Mouse (Mus musculus) layer of hippocampus, postnatal 14 days (tissue): ENCODE measurements at regions not wholly inside any gene's neighbourhood (a gene's known extent, or its start where the extent isn't known, plus 50 kb on each side); places are given as distances from the start of the nearest gene placed in this dataset.
A peak's percentile ranks its signal among the peaks of the same experiment; 100 is the strongest.

ENCODE experiments used
- DNase-seq, 2 experiments: peaks; one replicate each; pipeline ENCODE4 v3.0.0; 2021 to 2022; ENCODE audit warnings: low spot score in 2 of 2, mixed read lengths in 1 of 2

DNA sequence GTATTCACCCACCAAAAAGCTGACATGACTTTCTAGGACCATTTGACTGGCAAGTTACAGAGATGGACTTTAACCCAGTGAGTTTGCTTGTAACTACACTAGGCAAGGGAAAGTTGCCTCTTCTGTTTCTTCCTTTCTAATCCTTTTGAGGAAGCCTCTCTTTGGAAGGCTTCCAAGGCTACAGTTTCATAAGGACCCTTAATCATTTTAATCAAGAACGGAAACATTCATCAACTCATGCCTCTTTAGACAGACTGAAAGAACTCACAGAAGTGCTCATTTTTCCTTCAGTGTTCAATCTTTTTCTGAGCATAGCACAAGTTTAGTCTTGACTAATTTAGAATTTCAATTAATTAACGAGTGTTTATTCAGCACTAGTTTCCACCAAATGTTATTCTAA lies 84.2 kb downstream of the Ddx1 start:
- DNase-seq = no peak

DNA sequence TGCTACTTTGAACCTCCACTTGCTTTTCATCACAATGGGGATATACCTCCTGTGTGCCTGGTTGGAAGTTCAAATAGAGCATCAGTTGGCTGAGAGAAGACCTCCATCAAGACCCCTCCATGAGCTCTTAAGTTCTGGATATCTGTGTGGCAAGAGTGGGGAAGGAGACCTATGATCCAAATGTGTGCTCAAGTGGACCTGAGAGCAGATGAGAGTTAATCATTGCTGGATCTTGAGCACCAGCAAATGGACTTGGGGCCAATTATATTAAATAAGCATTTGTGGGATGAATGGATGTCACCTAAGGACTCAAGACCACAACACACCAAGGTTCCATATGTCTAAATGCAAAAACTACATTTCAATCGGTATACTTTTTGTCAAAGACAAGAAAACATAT lies 88.0 kb downstream of the Ddx1 start:
- no peak for DNase-seq

DNA sequence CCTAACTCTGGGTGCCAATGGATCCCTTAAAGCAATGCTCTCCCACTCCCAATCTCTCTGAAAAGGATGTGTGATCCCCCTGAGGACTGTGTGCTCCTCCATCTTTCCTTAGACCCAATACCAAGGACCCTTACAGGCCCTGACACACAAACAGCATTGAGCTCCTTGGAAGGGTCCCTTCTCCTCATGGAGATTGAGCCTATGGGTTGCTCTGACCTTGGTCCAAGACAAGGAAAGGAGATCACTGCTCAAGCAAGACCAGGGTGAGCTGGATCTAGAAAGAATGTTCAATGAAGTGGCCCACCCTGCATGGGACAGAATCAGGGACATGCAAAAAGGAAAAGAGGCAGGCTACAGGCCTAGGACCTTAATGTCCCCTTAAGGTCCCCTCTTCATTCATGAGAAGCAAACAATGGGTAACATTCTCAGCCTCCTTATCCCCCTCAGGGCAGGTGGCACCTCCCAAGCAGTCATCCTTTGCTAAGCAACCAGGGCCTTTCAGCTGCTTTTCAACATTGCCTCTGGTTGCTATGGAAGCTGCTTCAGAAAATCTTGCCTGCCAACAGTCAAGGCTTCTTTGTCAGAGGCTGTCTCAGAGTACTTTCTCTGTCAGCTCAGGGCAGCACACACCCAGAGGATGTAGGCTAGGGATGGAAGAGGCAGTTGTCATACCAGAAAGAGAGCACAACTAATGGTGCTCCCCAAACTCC lies 89.5 kb downstream of the Ddx1 start:
- peak; percentile 46 to 49 for DNase-seq

DNA sequence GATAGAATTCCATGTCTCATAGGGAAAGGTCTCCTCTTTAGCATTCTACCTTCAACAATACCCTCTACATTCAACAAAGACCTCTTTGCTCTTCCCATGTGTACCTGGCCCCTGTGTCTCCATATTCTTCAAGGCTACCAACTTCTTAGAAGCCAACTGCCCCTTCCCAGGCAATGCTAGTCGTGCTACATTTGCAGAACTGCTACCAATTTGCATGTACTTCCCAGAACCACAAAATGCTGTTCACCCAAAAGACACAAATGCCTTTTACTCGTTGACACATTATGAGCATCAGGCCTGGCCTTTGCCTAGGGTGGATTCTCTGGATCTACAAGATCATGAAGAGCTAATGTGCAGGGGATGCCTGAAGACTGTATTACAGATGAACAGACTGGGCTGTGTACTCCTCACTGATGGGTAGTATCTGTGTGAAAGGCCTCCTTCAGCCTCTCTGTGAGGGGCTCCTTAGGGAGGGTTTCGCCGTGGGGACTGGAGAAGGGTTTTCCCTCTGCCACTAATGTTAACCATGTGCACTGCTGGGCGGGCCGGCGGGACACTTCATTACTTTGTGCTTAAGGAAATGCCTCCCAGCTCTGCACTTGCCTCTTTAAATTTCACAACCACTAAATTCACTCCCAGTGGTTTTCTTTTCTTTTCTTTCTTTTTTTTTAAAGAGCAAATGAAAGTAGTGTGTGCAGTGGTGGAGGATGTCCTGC lies 91.2 kb downstream of the Ddx1 start:
- no peak for DNase-seq

DNA sequence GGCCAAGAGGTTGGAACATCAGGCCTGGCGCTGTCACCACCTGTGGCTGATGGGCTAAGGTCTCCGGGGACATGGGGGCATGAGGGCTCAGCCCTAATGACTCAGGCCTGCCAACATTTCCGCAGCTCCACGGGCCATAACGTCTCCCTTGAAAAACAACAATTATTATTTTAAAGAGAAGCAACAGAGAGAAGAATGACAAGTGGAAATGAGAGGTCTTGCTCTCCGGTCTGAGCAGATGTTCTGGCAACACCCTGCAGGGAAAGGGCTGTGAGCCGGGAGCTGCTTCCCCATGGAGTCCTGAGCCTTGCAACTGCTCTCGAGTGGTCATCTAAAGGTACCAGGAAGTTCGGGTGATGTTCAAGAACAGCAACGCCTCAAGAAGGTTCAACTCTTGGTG lies 91.9 kb downstream of the Ddx1 start:
- DNase-seq = no peak

DNA sequence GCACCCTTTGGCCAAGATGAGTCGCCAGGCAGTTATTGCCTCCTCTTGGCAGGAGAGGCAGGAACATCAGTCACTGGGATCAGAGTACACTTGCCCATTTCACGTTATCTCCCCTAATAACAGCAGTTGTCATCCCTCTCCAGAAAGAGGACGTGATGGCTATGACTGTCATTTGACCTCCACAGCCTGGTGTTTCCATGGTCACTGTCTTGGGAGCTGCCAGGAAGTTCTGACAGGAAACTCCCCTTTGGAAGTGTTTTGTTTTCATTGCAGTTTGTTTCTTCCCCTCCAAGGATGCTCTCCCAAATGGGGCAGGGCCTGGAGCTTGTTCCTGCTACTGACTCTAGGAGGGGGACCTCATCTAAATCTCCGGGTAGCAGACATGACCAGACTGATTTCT lies 98.3 kb downstream of the Ddx1 start:
- no peak for DNase-seq

DNA sequence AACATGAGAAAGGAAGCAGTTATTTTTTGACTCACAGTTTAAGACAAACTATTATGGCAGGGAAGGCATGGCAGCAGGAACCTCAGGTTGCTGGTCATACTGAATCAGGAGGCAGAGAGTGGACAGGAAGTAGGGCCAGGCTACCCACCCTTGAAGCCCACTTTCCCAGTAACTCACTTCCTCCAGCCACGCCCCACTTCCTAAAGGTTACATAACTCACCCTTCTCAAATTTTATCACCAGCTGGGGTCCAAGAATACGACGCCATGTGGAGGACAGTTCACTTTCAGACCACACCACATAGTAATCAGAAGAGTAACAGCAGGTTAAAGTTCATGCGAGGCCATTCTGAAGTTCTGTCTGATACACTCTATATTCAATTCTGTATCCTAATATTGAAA lies 101.8 kb downstream of the Ddx1 start:
- DNase-seq = no peak

DNA sequence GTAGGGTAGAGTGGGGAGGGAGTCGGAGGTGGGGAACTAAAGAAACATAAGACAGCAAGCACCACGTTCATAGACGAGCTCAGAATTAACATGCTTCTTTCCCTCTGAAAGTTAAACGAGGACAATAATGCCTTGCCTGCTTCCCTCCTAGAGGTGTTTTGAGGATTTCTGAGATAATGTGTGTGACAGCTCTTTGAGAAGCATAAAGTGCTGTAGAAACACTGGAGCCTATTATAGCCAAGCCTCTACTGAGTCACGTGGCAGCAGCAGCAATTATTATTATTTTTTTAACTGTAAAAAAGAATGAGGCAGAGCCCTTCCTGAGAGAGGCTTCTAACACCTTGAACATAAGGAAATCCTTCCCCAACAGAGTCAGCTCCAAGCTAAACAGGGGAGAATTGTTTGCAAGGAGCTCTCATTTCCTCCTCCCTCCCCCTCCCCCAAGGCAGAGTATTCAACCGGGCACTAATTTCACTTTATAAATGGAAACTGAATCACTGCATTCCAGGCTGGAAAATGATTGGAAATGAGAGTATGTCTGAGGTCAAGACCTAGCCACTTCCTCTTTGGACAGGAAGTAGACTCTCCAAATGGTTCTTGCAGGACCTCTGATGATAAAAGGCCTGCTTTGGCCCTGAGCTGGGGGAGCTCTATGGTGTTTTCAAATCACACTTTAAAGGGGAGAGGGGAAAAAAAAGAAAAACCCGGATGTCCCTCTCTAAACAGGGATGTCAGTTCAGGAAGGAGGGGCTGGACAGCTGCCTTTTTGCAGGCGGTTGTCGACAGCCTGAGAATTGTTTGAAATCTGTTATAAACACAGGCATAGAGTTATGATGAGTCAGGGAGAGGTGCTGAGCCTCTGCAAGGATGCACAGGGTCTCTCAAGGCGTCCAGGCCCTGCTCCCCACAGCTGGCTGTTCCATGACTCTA lies 103.6 kb downstream of the Ddx1 start:
- DNase-seq = no peak

DNA sequence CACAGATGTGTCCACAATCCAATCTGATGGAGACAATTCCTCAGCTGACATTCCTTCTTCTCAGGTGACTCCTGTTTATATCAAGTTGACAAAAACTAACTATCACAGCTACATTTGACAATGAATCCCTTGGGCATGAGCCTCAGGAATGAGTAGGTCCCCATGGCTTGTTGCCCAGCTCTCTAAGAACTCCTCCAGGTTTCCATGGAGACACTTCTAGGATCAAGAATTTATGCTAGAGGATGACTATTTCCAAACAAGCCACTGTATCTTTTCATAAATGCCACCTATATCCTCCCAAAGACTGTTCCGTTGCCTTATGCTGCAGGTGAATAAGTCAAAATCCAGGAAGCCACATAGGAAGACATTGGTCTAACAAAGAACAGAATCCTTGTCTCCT lies 104.3 kb downstream of the Ddx1 start:
- no peak for DNase-seq

DNA sequence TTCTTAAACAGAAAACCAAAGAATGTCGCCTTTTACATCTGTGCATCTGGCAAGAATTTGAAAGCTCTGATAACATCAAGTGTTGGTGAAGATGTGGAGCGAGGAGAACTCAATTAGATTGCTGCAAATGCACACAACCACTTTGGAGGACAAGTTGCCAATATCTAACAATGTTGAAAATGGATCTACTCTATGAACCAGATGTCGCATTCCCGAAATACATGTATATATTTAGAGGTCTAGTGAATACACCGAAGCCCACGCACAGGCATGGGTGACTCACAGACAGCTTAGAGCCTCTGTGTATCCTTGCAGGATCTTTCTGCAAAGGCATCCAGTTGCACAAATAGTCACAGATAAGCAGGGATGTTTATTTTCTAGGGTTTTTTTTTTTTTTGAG lies 108.4 kb downstream of the Ddx1 start:
- peak in 1 of 2 experiments; percentile 33 for DNase-seq

DNA sequence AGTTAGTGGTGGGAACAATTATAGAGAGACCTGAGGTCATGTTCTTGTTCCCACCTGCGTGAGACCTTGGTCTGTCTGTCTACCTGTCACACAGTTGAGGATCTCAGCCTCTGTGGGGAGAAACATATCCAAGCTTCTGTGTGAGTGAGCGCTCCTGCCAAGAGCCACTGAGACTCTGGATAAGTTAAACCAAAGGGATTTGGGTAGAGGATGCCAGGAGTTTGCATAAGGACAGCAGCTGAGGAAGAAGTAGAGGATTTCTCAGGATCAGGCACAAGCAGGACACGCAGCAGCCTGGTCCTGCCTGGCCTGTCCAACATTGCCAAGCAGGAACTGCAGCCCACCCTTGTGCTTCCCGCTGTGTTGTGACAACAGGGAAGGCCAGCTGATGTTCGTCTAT lies 109.8 kb downstream of the Ddx1 start:
- no peak for DNase-seq

DNA sequence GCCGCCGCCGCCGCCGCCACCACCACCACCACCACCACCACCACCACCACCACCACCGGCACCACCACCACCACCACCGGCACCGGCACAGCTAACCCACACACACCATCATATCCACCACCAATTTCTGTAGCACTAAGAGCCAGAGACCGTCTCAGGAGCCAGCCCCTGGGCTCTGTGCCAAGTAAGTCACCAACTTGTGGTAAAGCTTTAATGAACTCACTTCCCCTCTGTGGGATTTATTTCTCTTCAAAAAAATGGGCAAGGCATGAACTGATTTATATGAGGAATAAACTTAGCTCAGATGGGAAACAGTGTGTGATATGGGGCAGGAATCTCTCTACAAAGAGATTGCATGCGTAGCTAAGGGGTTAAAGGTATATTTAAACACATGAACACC lies 114.8 kb downstream of the Ddx1 start:
- DNase-seq = no peak

DNA sequence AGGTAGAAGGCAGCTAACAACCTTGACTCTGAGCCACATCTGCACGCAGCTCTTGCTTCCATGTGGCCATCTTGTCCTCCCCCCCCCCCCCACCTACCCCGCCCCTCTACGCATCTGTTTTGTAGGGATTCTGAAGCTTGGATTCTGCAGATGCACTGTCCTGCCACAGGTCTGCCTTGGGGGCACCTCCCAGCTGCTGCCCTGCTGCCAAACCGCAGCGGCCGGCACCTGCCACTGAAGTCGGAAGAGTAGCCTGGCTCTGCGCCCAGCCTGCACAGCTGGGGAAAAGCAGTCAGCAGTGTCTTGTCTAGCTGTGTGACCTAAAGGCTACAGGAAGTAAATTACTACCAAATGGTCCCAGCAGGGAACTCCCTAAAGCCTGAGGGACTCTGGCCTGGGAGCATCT lies 119.3 kb downstream of the Ddx1 start:
- DNase-seq = no peak

DNA sequence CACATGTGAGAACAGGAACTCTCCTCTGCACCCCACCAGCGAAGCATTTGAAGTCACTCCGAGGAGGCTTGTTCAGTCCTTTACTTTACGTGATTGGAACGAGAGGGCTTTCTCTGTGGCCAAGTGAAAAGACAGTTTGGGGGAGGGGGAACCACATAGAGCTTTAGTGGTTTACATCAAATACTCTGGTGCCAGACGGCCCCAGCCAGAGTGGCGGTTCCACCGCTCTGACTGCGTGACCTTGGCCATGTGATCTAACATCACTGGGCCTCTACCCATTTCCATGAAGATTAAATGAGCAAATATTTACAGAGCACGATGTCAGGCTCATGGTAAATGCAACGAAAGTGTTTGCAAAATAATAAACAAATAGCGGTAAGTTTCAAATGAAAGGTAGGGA lies 121.6 kb downstream of the Ddx1 start:
- DNase-seq = no peak

DNA sequence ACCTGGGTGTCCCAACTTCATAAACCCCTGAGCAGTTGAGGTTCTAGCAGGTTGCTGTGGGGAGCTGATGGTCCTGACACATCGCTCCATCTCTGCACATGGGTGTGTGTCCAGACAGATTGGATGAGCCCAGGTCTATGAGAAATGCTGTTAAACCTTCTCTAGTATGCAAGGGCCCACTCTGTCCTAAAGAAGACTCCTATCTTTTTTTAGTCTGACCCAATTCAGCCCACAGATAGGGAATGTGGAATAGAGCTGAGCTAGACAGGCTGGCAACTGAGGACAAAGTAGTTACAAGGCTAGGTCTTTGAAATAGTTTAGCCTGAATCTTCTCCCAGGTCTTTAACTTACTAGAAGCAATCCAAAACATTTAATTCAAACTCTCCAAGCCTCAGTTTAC lies 124.0 kb downstream of the Ddx1 start:
- no peak for DNase-seq

DNA sequence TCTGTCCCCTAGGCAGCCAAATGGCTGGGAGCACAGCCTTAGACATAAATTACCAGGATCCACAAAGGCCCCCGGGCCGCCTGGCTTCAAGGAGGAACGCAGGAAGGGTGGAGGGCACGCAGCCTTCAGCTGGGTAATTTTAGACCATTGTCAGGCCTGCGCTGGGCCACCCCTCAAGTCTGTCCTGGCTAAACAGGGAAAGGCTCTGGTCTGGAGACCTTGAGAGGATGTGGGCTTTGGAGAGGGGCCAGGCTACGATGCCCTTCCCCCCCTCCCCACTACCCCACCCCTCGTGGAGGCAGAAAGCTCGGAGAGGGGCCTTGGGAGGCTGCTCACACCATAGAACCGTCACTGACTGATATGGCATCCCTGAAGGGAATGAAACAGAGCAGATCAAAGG lies 126.7 kb downstream of the Ddx1 start:
- DNase-seq = no peak

DNA sequence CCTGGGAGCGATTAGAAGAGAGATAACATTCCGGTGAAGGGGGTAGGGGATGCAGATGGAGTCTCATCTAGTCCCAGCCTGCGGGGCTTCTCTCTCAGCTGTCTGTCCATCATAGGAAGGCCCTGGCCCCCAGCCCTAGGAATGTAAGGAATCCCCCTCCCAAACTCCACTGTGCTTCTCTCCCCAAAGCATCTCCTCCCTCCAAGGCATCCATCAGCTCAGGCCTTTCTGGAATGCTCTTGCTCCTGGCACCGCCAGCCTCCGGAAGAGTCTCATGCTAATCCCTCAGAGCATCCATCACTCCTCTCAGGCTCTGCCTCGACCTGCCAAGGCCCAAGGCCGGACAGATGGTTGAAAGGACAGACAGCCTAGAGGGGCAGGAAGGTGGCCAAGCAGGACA lies 128.4 kb downstream of the Ddx1 start:
- DNase-seq = no peak

DNA sequence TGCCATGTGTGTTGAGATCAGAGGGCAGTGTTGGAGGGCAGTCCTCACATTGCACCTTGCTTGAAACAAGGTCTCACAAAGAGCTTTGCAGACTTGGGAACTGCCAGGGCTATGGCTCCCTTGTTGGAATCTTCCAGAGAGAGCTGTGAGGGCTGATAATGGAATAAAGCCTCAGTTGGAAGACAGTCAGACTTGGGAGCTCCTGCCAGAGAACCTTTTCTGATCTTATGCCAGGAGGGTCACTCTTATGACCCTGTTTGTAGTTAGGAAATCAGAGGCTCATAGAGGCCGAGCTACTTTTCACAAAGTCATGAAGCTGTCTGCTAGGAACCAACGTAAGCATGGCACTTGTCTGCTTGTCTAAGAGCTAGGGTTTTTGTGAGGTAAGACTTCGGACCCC lies 129.4 kb downstream of the Ddx1 start:
- no peak for DNase-seq

DNA sequence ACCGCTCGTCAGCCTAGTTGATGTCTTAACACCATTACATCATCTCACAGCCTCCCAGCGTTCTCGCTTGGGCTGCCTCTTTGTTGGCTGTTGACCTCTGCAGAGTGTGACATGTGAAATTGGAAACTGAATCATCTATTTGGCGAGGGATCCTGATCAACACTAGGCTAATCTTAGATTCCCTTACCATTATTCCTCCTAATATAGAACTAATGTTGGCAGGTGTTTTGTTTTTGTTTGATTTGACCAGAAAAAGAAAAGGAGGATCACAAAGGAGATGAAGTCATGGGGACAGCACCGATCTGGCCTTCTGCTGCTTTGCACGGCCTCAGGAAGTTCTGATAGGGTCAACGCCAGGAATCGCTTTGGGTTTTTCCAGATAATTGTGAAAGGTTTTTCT lies 131.0 kb downstream of the Ddx1 start:
- DNase-seq = no peak

DNA sequence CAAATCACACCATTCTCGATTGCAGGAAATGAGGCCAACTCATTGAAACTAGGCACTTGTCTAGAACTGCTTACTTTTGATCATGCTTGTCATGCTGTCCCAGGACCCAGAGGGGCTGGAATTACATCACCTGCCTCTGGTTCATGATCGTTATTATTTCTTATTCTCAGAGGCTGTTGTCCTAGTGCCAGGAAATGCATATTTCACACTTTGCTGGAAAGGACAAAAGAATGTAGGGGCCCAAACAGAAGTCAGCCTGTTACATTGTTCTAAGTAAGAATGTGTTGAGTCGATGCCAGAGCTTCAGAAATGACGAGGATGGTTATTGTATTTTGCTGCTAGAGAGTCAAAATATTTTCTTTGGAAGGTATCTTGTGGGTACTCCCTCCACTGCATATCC lies 134.7 kb downstream of the Ddx1 start:
- DNase-seq = no peak

DNA sequence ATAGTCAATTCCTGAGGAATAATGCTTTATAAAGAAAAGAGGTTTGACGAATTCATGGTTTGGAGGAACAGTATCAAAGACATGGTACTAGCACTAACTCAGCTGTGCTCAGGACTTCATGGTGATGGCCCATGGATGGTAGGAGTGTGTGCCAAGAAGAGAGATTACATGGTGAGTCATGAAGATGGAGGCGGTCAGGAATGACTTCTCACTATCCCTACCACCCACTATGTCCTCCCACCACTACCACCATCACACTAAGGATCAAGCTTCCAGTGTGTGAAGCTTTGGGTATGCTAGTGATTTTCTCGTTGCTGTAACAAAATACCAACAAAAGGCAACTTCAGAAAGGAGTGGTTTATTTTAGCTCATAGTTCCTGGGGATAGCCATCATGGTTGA lies 142.1 kb downstream of the Ddx1 start:
- no peak for DNase-seq
